Mouse (Mus musculus): ENCODE measurements around the gene Ly6g6d.

Gene Ly6g6d

GRCm38 (mm10) chr17:35023756-35024155 is 54.1 kb downstream of the Ly6g6d start:
- no peak for DNase-seq (ENCODE audit: low spot score)

- DNase-seq (ENCODE audit: low spot score), result no peak
These were observed 54.6 kb downstream of the Ly6g6d start for GRCm38 (mm10) chr17:35023221-35023620.

GRCm38 (mm10) chr17:35022541-35023060 is 55.3 kb downstream of the Ly6g6d start:
- DNase-seq (ENCODE audit: low spot score), result no peak

GRCm38 (mm10) chr17:35021842-35022477 is 55.9 kb downstream of the Ly6g6d start:
- no peak for DNase-seq (ENCODE audit: low spot score)
